Mouse (Mus musculus) lung, adult 2 months (tissue): ENCODE measurements at regions not wholly inside any gene's neighbourhood (a gene's known extent, or its start where the extent isn't known, plus 50 kb on each side); places are given as distances from the start of the nearest gene placed in this dataset.

ENCODE experiments used
- CTCF ChIP-seq: fragments of 200-500 bp; IDR thresholded peaks from 2 replicates; pipeline ENCODE4 v1.5.1; 2011; ENCODE audit warnings: mild to moderate bottlenecking, low read length, control low read depth; ENCODE audit not compliant: insufficient read depth
- POLR2A ChIP-seq: fragments of 200-500 bp; IDR thresholded peaks from 2 replicates; pipeline ENCODE4 v1.6.1; 2011; ENCODE audit warnings: low read depth, mild to moderate bottlenecking, control low read depth, low read length, borderline replicate concordance; ENCODE audit errors: extremely low read depth

DNA sequence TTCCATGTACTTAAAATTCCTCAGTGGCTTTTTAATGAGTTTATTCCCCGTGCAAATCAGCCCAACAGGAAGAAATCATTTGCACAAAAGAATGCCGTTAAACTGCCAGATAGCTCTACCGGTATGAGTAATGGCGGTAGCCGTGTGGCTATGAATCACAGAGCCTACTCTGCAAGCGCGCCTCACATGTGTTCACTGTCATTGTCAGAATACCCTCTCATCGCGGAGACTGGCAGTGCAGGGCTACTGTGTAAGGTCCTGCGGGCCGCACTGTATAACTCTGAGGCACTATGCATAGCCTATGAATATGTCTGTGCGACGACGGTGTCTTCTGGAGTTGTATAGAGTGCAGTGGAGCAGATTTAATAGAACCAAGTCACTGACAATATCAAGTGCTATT, 170.2 kb downstream of the Unc5cl start:
- TF ChIP-seq CTCF (no peak), POLR2A (no peak)
